Mouse (Mus musculus): ENCODE data around the gene Slc25a3. TPM values are rescaled to one million over a fixed set of nuclear protein-coding genes. Genes with fewer than 3 reads are reported as not detected.
A peak's percentile ranks its signal among the peaks of the same experiment; 100 is the strongest.

Gene Slc25a3
- polyA plus RNA-seq, 2 experiments from 2014 or later: 268 TPM

- ATAC-seq: peak; percentile 6
These were observed 40.4 kb downstream of the Slc25a3 start for GRCm38 (mm10) chr10:91083393-91083927.

DNA sequence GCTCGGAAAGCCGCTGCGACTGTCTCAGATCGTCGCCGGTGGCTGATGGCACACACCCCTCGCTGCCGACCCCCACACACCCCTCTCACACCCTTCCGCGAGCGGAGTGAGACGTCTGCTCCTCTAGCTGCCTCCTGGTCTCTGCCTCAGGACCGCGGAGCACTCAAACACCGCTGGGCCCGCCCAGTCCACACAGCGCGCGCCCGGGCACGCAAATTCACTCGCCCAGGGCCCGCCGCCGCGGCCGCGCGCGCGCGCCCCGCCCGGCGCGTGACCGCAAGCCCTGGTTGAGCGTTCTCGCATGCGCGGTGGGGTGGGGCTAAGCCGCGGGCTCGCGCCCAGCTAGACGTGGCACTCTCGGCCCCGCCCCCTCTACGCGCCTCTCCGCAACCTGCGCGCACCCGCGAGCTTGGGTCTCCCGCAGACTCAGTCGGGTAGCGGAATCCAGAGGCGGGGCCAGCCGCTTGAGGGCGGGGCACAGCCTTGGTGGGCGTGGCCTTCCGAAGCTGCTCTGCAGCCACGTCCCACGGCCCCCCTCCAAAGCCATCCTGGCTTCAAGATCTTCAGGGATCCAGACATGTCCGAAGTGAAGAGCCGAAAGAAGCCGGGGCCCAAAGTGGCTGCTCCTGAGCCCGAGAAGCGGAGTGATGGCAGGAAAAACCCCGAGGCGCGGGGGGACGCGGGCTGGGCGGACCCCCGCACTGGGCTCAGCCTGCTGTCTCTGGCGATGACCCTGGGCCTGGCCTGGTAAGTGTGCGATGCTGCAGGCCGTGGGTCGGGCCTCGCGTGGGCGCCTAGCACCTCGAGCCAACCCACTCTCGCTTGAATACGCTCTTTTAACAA, 41.1 kb downstream of the Slc25a3 start, which contains the start of the genes Apaf1 and Ikbip:
Gene Apaf1 (minus strand): TSS at position 221 of the 843 bp plus-strand sequence.
Gene Ikbip (plus strand): TSS at position 391 of the 843 bp plus-strand sequence.
- peak; percentile 86 for ATAC-seq

DNA sequence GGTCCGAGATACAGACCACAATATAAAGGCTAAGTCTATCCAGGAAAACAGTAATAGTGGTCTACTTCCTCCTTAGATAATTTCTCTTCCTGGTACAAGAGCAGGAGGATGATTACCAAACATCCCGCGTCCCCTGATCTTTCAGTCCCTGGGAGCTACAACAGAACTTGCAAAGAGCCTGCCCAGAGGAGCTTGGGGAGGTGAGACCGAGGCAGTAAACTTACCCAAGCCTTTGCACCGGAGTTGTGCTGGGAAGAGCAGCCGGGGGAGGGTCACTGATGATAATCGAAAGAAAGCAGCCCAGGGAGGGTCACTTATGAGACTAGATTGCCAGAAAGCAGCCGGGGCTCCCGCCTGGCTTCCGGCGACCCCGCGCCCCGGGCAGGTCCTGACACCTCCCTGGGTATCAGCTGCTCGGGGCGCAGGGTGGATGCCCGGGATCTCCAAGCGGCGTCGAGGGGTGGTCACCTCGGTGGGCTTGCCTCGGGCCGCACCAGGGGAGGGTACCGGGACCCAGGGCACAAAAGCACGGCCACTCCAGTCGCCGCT, 41.8 kb downstream of the Slc25a3 start:
- peak; percentile 25 for ATAC-seq

DNA sequence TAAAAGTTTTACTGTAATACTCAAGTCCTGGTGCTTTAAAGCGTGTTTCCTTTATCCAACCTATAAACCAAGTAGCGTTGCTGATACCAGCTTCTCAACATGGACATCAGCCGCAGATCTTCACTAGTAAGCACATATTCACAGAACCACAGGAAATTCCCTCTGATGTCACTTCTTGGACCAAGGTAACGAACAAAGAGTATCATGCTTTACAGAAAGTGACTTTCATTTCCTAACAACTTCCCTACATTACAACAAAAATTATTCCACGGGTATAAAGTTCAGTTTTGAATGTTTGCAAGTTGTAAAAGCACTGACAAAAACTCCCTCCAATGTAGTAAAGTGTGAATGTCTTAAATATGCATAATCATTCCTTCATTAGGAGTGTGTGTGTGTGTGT, 43.3 kb downstream of the Slc25a3 start:
- no peak for ATAC-seq

- no peak for ATAC-seq
These were observed 47.2 kb downstream of the Slc25a3 start for GRCm38 (mm10) chr10:91076667-91077066.

DNA sequence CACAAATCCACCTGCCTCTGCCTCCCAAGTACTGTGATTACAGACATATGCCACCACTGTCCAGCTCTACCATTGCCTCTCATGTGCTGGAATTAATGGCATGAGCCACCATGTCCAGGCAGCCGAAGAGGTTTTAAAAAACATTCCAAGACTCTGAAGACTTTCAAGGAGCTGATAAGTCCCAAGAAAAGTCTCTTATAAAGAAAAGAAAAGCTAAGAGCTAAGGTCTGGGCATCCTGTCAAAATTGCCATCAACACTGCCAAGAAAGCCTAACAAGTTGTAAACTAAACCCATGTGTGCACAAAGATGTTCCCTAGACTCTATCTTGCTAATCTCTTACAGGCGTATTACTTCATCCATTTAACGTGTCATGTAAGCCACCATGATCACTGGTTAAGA, 50.5 kb downstream of the Slc25a3 start:
- no peak for ATAC-seq

DNA sequence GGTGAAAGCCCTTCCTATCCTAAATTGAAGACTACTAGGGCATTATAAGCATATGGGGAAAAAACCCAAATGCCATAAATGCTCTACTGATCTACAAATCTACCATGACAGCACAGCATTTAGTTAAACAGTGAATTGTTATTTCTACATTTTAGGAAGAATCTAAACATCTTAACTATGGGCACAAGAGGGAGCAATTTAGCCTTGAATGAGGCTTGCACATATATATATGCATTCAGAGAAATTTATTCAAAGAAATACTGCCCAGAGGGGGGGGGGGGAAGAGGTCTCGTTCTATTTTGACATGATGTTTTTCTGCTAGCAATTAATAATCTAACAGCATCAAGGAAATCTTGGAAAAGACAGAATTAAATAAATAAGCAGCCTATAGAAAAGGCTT, 52.1 kb downstream of the Slc25a3 start:
- ATAC-seq: peak; percentile 65

Other genes starting within 250 kb of the Slc25a3 start
- gene Apaf1, start 41.3 kb downstream of the Slc25a3 start, polyA plus RNA-seq (2017; shearing (Covaris generic)): 10 to 100 TPM; 12.1 to 18.2 TPM
- gene Ikbip, start 41.1 kb downstream of the Slc25a3 start, polyA plus RNA-seq (2017; shearing (Covaris generic)): 1 to 10 TPM; 4.3 to 4.8 TPM
- 10 to 100 TPM; 51.5 to 69.5 TPM for gene Tmpo, start 57.3 kb upstream of the Slc25a3 start, polyA plus RNA-seq (2017; shearing (Covaris generic))